Comparison of ENCODE assay signal across 13 mouse cellular contexts in the genomic region with DNA sequence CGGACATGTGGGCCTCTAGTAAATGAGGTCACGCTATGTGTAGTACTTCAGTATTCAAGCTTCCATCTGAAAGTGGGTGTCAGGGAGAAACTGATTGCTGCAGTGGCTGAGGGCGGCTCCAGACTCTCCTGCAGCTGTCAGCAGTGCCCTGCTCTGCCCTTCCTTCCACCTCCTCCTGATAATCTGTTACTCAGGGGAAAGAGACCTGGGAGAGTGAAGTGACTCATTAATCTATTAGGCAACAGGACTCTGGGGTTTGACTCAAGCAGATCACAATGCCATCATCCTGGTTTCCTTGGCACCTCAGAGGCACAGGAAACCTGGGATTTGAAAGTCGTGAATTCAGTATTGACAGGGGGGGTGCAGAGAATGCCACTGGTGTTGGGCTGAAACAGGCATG.
DNase-seq lines count a peak whose midpoint lies in the region; ATAC-seq and TF ChIP-seq lines count a peak whose summit lies in the region.
"Had no signal": no experiment of that assay in that cellular context is flagged by ENCODE, and none has a peak within 500 bp of the region (broad histone marks: within the 10 kb centered on the region; RNA-seq: fewer than 3 reads in every experiment).

No protein-coding gene starts in this region.

- H3K4me2 ChIP-seq in kidney, embryonic 16.5 days (replicated peaks; ENCODE audit: low read depth, low read length), result no peak overlapping the region
- H3K4me2 ChIP-seq in intestine, embryonic 14.5 days (ENCODE audit: low read length), result no peak overlapping the region
- no peak overlapping the region for H3K4me2 ChIP-seq in myocyte (ENCODE audit: low read depth)
- H3K4me2 ChIP-seq: forebrain, embryonic 12.5 days; midbrain, embryonic 12.5 days had no signal

- H3K4me1 ChIP-seq in kidney, embryonic 16.5 days (ENCODE audit: insufficient read depth, low read length), result peaks cover 5% of the 10 kb centered on the region; the same call in 1 of the 2 replicates
- 0 out of 2 replicates have a peak, but pooled peaks cover 5% of the 10 kb centered on the region for H3K4me1 ChIP-seq in intestine, embryonic 14.5 days (replicated peaks; ENCODE audit: control insufficient read depth, insufficient read depth, low read length)
- H3K4me1 ChIP-seq: forebrain, embryonic 12.5 days; midbrain, embryonic 12.5 days had no signal

- peak; percentile 14 for DNase-seq in embryo, embryonic 11 days
- no peak for DNase-seq in embryo, embryonic 10.5 days (ENCODE audit: low spot score)
- no peak for DNase-seq in kidney, postnatal 10 days
- DNase-seq in intestine, embryonic 14.5 days (ENCODE audit: low spot score), result no peak
- DNase-seq in spleen, postnatal 36 days (ENCODE audit: low spot score in 2 of 2), result no peak
- DNase-seq in frontal cortex, adult 2 months (ENCODE audit: extremely low spot score in 1 of 2, low spot score in 1 of 2), result no peak
- DNase-seq: adrenal gland, postnatal 36 days; cerebellum, adult 11-12 months had no signal

- ATAC-seq in kidney, embryonic 16.5 days (ENCODE audit: low FRiP score, low TSS enrichment), result peak; percentile 61; the same call in 1 of the 2 replicates
- ATAC-seq in intestine, embryonic 14.5 days (replicated peaks; ENCODE audit: low FRiP score, low TSS enrichment, low read depth), result 0 out of 2 replicates have a peak, but pooled peaks have one; percentile 12

- H3K27ac ChIP-seq in kidney, embryonic 16.5 days (ENCODE audit: low read length), result no peak overlapping the region
- H3K27ac ChIP-seq in intestine, embryonic 14.5 days (ENCODE audit: low read depth), result no peak overlapping the region
- H3K27ac ChIP-seq: forebrain, embryonic 12.5 days; hindbrain, embryonic 10.5 days; midbrain, embryonic 12.5 days had no signal

- TF ChIP-seq POLR2A in myocyte (IDR thresholded peaks at IDR 0.05; ENCODE audit: insufficient read length, low read depth), result no peak

- H3K4me3 ChIP-seq in kidney, embryonic 16.5 days (ENCODE audit: low read length), result no peak overlapping the region
- H3K4me3 ChIP-seq in intestine, embryonic 14.5 days (ENCODE audit: low read depth, low read length), result no peak overlapping the region
- no peak overlapping the region for H3K4me3 ChIP-seq in myocyte
- H3K4me3 ChIP-seq: forebrain, embryonic 12.5 days; hindbrain, embryonic 10.5 days; midbrain, embryonic 12.5 days had no signal

- H3K79me2 ChIP-seq in myocyte (ENCODE audit: control insufficient read depth, insufficient read depth), result no peaks in the 10 kb centered on the region

- H3K9me3 ChIP-seq in kidney, embryonic 16.5 days (ENCODE audit: low read length), result no peaks in the 10 kb centered on the region
- H3K9me3 ChIP-seq in intestine, embryonic 14.5 days (ENCODE audit: control insufficient read depth, low read length), result no peaks in the 10 kb centered on the region
- H3K9me3 ChIP-seq: forebrain, embryonic 12.5 days; hindbrain, embryonic 10.5 days; midbrain, embryonic 12.5 days had no signal

- H3K9ac ChIP-seq in kidney, embryonic 16.5 days (replicated peaks; ENCODE audit: low read length), result no peak overlapping the region
- no peak overlapping the region for H3K9ac ChIP-seq in intestine, embryonic 14.5 days (ENCODE audit: low read length)
- H3K9ac ChIP-seq: forebrain, embryonic 12.5 days; midbrain, embryonic 12.5 days had no signal

- no peaks in the 10 kb centered on the region for H3K36me3 ChIP-seq in kidney, embryonic 16.5 days (ENCODE audit: insufficient read depth, low read length)
- no peaks in the 10 kb centered on the region for H3K36me3 ChIP-seq in intestine, embryonic 14.5 days (ENCODE audit: control insufficient read depth, insufficient read depth, low read length)
- no peaks in the 10 kb centered on the region for H3K36me3 ChIP-seq in myocyte (ENCODE audit: control insufficient read depth, insufficient read depth)
- H3K36me3 ChIP-seq: forebrain, embryonic 12.5 days; hindbrain, embryonic 10.5 days; midbrain, embryonic 12.5 days had no signal

- no peak overlapping the region for H3ac ChIP-seq in myocyte (ENCODE audit: control insufficient read depth, insufficient read length)

- 48% methylated on average over 4 of the region's 4 CpGs for WGBS in kidney, embryonic 16.5 days
- 58% methylated on average over 4 of the region's 4 CpGs for WGBS in intestine, embryonic 14.5 days

- H3K27me3 ChIP-seq in kidney, embryonic 16.5 days (ENCODE audit: insufficient read depth, low read length), result no peaks in the 10 kb centered on the region
- H3K27me3 ChIP-seq in intestine, embryonic 14.5 days (replicated peaks; ENCODE audit: control insufficient read depth, insufficient read depth, low read length), result no peaks in the 10 kb centered on the region
- no peaks in the 10 kb centered on the region for H3K27me3 ChIP-seq in myocyte (ENCODE audit: control insufficient read depth, insufficient read depth, insufficient read length)
- H3K27me3 ChIP-seq: forebrain, embryonic 12.5 days; midbrain, embryonic 12.5 days had no signal

TF ChIP-seq in myocyte, 11 proteins besides CTCF, POLR2A, EP300 and RAD21:
- TF ChIP-seq REST (IDR thresholded peaks at IDR 0.05; ENCODE audit: insufficient read depth, insufficient read length) (no peak), MYOG (IDR thresholded peaks at IDR 0.05; ENCODE audit: control insufficient read depth in 1 of 3, insufficient read depth in 1 of 3, insufficient read length in 2 of 3, low read depth in 2 of 3) (peak in 1 of 3 experiments; percentile 43), USF1 (IDR thresholded peaks at IDR 0.05; ENCODE audit: low read depth) (no peak), MYOD1 (IDR thresholded peaks at IDR 0.05; ENCODE audit: control insufficient read depth in 1 of 3, insufficient read length in 2 of 3, low read depth in 2 of 3) (peak in 2 of 3 experiments; percentile 33 to 74), CEBPB (IDR thresholded peaks at IDR 0.05; ENCODE audit: insufficient read depth, poor library complexity, severe bottlenecking) (peak; percentile 53; the same call in 1 of the 2 replicates)
